Mouse (Mus musculus) embryonic facial prominence, embryonic 15.5 days (tissue): ENCODE measurements at regions not wholly inside any gene's neighbourhood (a gene's known extent, or its start where the extent isn't known, plus 50 kb on each side); places are given as distances from the start of the nearest gene placed in this dataset.

Experiments used
- ATAC-seq: fragments of 200-750 bp; cut with Nextera tagmentation; 2 replicates; pipeline ENCODE4 v1.8.0; 2017; ENCODE audit warnings: low read depth, moderate TSS enrichment; ENCODE audit not compliant: insufficient number of reproducible peaks, low FRiP score, low TSS enrichment
- H3K27ac ChIP-seq: fragments of 300-500 bp; sonication (generic); replicated peaks from 2 replicates; pipeline ENCODE4 v1.5.1; 2015; ENCODE audit warnings: mild to moderate bottlenecking, inconsistent platforms
- H3K27me3 ChIP-seq: fragments of 300-500 bp; sonication (generic); 2 replicates; pipeline ENCODE4 v1.6.1; 2015; ENCODE audit warnings: inconsistent platforms
- H3K36me3 ChIP-seq: fragments of 300-500 bp; sonication (generic); 2 replicates; pipeline ENCODE4 v1.6.1; 2015; ENCODE audit warnings: mild to moderate bottlenecking, inconsistent platforms
- H3K4me1 ChIP-seq: fragments of 300-500 bp; sonication (generic); 2 replicates; pipeline ENCODE4 v1.6.1; 2015; ENCODE audit warnings: inconsistent platforms
- H3K4me2 ChIP-seq: fragments of 300-500 bp; sonication (generic); replicated peaks from 2 replicates; pipeline ENCODE4 v1.6.1; 2015; ENCODE audit warnings: mild to moderate bottlenecking, inconsistent platforms
- H3K4me3 ChIP-seq: fragments of 300-500 bp; sonication (generic); replicated peaks from 2 replicates; pipeline ENCODE4 v1.5.1; 2015; ENCODE audit warnings: mild to moderate bottlenecking, inconsistent platforms
- H3K9ac ChIP-seq: fragments of 300-500 bp; sonication (generic); 2 replicates; pipeline ENCODE4 v1.6.1; 2015; ENCODE audit warnings: inconsistent platforms
- H3K9me3 ChIP-seq: fragments of 300-500 bp; sonication (generic); replicated peaks from 2 replicates; pipeline ENCODE4 v1.6.1; 2016; ENCODE audit warnings: inconsistent platforms
- WGBS: fragments of 180-500 bp; shearing (Covaris S2); methylation state at CpG from one replicate; pipeline ENCODE4 v1.1.7; 2015; 5-methylcytosine and 5-hydroxymethylcytosine counted together

DNA sequence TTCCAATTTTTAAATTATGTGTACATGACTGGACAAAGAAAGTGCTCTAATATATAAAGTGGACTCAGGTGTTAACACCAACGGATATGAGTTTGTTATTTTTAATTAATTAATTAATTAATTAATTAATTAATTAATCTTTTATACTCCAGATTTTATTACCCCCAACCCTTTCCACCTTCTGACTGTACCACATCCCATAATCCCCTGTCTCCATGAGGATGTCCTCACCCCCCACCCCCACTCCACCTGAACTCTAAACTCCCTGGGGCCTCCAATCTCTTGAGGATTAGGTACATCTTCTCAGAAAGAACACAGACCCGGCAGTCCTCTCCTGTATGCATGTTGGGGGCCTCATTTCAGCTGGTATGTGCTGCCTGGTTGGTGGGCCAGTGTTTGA lies 182.8 kb downstream of the Rassf9 start:
- H3K9ac ChIP-seq = no peak overlapping the region
- no peak for ATAC-seq
- H3K27ac ChIP-seq = no peak overlapping the region
- no peak overlapping the region for H3K4me2 ChIP-seq
- WGBS = 65% methylated on average over 2 of the region's 2 CpGs
- H3K4me3 ChIP-seq = no peak overlapping the region
- no peaks in the 10 kb centered on the region for H3K27me3 ChIP-seq
- no peaks in the 10 kb centered on the region for H3K9me3 ChIP-seq
- H3K4me1 ChIP-seq = no peaks in the 10 kb centered on the region
- H3K36me3 ChIP-seq = no peaks in the 10 kb centered on the region

DNA sequence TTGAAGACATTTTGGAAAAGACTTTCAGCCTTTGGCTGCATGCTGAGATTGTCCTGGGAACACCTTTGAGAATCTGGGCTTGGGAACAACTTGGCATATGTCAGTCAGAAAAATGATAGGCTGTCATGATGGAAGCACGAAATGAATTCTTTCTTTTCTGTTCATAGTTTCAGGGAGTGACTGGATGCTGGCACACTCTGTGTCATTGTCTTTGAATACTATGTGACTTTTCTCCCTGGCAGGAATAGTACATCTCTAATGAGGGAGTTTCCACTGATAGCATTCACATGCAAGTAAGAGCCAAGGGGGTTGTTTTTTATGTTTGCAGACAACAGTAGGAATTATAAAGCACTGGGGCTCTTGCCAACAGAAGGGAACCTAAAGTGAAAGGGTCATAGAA lies 177.9 kb downstream of the Rassf9 start:
- Histone ChIP-seq H3K36me3 (no peaks in the 10 kb centered on the region), H3K4me1 (no peaks in the 10 kb centered on the region), H3K4me2 (no peak overlapping the region), H3K27ac (no peak overlapping the region), H3K4me3 (no peak overlapping the region), H3K9me3 (no peaks in the 10 kb centered on the region), H3K27me3 (no peaks in the 10 kb centered on the region), H3K9ac (no peak overlapping the region)
- no peak for ATAC-seq
- WGBS = 59% methylated on average over 1 of the region's 1 CpGs

DNA sequence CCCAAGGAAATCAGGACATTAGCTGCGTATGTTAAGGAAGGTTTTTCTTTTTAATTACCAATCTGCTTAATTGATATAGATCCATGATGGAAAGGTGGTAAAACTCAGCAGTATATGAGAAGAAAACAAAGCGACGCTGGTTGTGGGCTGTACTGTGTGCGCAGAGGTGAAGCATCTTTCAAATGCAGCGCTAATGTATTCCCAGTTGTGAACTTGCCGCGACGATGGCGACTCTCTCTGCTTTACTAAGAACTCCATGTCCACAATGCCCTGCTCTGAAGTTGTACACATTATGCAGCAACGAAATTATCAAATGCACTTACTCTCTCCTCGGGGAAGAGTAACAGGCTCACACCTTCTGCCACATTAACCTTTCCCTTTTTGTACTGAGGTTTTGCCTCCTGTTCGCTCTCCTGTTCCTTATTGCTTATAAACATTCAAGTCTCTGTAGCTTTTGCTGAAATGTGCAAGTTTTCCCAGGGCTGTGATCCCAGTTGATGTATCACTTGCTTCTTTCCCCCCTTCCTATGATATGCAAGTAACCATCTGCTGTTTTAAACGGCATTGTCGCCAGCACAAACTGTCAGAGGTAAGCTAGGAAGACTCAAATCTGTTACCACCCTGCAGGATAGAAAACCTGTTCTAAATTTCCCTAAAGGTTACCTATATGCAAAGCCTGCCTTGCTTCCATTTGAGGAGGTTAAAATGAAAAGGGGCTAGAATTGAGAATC lies 174.8 kb downstream of the Rassf9 start:
- no peak overlapping the region for H3K4me3 ChIP-seq
- H3K4me2 ChIP-seq = no peak overlapping the region
- ATAC-seq = no peak
- no peaks in the 10 kb centered on the region for H3K27me3 ChIP-seq
- H3K27ac ChIP-seq = no peak overlapping the region
- no peak overlapping the region for H3K9ac ChIP-seq
- no peaks in the 10 kb centered on the region for H3K9me3 ChIP-seq
- H3K4me1 ChIP-seq = no peaks in the 10 kb centered on the region
- no peaks in the 10 kb centered on the region for H3K36me3 ChIP-seq
- 77% methylated on average over 14 of the region's 14 CpGs for WGBS

DNA sequence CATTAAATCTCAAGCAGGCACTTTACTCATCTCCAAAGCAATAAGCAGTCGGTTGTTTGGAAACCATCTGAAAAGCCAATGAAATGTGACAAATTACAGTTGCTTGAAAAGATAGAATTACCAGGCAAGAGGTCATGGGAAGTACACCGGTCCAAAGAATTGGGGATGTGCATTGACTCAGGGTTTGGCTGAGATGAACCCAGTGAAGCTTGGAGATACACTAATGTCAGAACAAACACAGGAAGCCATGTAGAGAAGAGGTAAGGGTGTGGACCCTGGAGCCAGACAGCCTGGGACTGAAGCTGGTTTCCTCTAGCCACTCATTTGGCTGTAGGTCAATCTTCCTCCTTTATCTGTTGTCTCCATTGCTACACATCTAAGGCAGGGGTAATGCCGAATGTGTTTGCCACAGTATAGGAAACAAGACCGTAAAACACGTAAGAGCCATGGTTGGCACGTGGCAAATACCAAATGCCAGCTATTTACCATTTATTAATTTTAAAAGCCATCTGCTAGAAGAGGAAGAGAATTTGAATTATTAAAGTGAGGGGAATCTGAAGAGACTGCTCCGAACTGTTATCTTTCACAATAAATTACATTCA lies 173.9 kb downstream of the Rassf9 start:
- 73% methylated on average over 7 of the region's 7 CpGs for WGBS
- no peak for ATAC-seq
- H3K4me2 ChIP-seq = no peak overlapping the region
- H3K36me3 ChIP-seq = no peaks in the 10 kb centered on the region
- H3K4me1 ChIP-seq = no peaks in the 10 kb centered on the region
- no peak overlapping the region for H3K4me3 ChIP-seq
- no peaks in the 10 kb centered on the region for H3K27me3 ChIP-seq
- H3K9ac ChIP-seq = no peak overlapping the region
- H3K9me3 ChIP-seq = no peaks in the 10 kb centered on the region
- H3K27ac ChIP-seq = no peak overlapping the region

DNA sequence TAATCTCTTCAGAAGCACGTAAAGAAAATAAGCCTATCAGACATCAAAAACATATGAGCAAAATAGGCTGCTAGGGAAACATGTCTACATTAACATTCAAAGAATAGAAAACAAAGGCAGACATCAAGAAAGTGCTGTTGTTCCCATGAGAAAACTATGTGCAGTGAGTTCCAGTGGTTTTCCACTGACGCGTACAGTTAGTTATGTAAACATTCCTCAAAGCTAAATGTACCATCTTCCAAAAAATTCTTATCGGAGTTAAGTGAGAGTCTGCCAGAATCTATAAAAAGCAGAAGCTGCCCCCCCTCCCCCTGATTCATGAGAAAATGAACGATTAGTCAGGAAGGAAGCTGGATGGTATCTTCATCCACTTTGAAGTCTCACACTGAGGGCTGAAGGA lies 155.3 kb downstream of the Rassf9 start:
- Histone ChIP-seq H3K27ac (no peak overlapping the region), H3K36me3 (no peaks in the 10 kb centered on the region), H3K9me3 (no peaks in the 10 kb centered on the region), H3K27me3 (no peaks in the 10 kb centered on the region), H3K4me3 (no peak overlapping the region), H3K9ac (no peak overlapping the region), H3K4me2 (no peak overlapping the region), H3K4me1 (no peaks in the 10 kb centered on the region)
- WGBS = 18% methylated on average over 5 of the region's 5 CpGs
- ATAC-seq = no peak

DNA sequence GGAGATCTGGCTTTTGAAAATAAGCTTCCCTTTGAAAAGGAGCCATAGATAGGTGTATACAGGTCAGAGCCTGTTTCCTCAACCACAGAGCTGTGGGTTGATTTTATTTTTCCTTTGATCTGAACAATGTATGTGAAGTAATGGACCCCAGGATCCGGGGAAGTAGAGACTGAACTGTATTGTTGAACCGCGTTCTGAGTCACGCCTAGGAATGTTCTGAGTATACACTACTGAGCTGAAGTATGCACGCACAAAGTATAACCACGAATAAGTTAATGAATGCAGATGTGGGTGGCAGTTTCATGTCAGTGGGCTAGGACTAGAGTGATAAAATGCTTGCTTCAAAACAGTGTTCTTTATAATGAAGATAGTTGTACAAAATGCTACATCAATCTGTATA lies 147.7 kb downstream of the Rassf9 start:
- H3K36me3 ChIP-seq = no peaks in the 10 kb centered on the region
- 46% methylated on average over 6 of the region's 6 CpGs for WGBS

DNA sequence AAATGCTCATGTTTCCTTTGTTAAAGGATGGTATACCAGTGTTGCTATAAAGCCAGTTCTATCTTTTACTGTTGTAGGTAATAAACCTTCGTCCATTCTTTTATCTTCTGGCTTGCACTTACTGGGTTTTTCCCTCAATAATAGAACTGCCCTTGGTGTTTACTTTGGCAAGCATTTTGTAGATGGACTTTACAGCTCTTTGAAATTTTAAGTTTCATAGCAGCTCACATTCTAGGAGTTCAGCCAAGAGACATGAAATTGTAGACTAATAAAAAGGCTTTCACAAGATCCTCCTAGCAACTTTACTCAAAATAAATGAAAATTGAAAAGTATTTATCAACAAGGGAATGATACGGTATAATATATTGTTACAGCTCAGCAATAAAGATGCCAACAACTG lies 124.5 kb downstream of the Rassf9 start:
- H3K27ac ChIP-seq = no peak overlapping the region
- H3K4me3 ChIP-seq = no peak overlapping the region
- no peaks in the 10 kb centered on the region for H3K4me1 ChIP-seq
- ATAC-seq = no peak
- H3K27me3 ChIP-seq = no peaks in the 10 kb centered on the region
- H3K36me3 ChIP-seq = no peaks in the 10 kb centered on the region
- H3K9ac ChIP-seq = no peak overlapping the region
- H3K9me3 ChIP-seq = no peaks in the 10 kb centered on the region
- no peak overlapping the region for H3K4me2 ChIP-seq
- 76% methylated on average over 2 of the region's 2 CpGs for WGBS

More for the DNA sequence above, 147.7 kb downstream of the Rassf9 start:
- Histone ChIP-seq H3K27me3 (no peaks in the 10 kb centered on the region), H3K9ac (no peak overlapping the region), H3K4me3 (no peak overlapping the region), H3K4me1 (no peaks in the 10 kb centered on the region), H3K27ac (no peak overlapping the region), H3K4me2 (no peak overlapping the region), H3K9me3 (no peaks in the 10 kb centered on the region)
- ATAC-seq = no peak

DNA sequence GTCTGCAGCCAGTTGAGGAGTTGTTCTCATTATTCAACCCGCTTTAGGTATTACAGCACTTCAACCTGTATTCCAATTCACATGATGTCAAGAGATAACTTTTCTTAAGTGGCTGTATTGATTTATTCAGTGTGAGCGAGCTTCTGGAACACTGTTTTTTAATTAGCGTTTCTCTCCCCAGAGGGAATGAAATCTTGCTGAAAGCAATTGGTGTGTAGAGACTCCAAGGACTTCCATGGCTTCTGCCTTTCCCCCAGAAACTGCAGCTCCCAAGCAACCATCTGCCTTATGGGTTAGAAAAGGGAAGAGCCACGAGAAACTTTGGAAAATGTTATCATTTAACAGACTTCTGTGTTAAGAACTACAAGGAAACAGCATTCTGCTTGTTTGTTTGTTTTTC lies 121.4 kb downstream of the Rassf9 start:
- H3K4me1 ChIP-seq = no peaks in the 10 kb centered on the region
- WGBS = 76% methylated on average over 4 of the region's 4 CpGs
- H3K9me3 ChIP-seq = no peaks in the 10 kb centered on the region
- no peak for ATAC-seq
- H3K4me3 ChIP-seq = no peak overlapping the region
- H3K27me3 ChIP-seq = no peaks in the 10 kb centered on the region
- H3K36me3 ChIP-seq = no peaks in the 10 kb centered on the region
- no peak overlapping the region for H3K9ac ChIP-seq
- H3K4me2 ChIP-seq = no peak overlapping the region
- H3K27ac ChIP-seq = no peak overlapping the region

DNA sequence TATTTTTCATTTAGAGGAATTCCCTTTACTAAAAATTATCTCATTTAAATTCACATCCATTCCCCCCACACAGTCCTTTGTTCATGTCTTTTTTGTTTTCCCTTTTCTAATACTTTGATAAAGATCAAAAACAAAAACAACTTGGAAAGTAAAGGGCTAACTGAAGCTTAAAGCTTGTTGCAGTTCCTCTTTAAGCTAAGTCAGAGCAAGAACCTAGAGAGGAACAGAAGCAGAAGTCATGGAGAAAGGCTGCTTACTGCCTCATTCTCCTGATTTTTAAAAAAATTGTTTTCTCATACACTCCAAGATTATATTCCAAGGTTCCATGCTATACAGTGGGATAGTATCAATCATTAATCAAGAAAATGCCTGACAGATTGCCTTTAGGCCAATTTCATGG lies 116.6 kb downstream of the Rassf9 start:
- Histone ChIP-seq H3K27ac (no peak overlapping the region), H3K4me3 (no peak overlapping the region), H3K4me1 (no peaks in the 10 kb centered on the region), H3K27me3 (no peaks in the 10 kb centered on the region), H3K36me3 (no peaks in the 10 kb centered on the region), H3K9ac (no peak overlapping the region), H3K4me2 (no peak overlapping the region), H3K9me3 (no peaks in the 10 kb centered on the region)
- no peak for ATAC-seq

DNA sequence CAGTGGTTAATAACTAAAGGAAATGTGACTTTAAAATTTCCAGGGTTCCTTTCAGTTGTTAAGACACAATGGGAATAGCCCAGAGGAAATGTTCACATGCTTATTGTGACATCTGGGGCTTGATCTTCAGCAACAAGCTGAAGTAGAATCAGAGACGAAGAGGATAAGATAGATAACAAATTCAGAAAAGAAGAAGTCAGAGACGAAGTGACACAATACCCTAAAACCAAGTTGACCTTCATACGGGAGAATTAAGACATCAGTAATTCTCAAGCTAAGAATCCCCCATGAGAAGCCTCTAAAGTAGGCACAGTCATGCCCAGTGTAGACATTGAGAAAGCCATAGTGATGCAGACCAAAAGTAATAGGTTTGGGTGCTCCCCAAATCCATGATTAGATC lies 111.9 kb downstream of the Rassf9 start:
- 82% methylated on average over 3 of the region's 3 CpGs for WGBS
- Histone ChIP-seq H3K27ac (no peak overlapping the region), H3K9me3 (no peaks in the 10 kb centered on the region), H3K9ac (no peak overlapping the region), H3K4me2 (no peak overlapping the region), H3K27me3 (no peaks in the 10 kb centered on the region), H3K4me1 (no peaks in the 10 kb centered on the region), H3K36me3 (no peaks in the 10 kb centered on the region), H3K4me3 (no peak overlapping the region)
- ATAC-seq = no peak

DNA sequence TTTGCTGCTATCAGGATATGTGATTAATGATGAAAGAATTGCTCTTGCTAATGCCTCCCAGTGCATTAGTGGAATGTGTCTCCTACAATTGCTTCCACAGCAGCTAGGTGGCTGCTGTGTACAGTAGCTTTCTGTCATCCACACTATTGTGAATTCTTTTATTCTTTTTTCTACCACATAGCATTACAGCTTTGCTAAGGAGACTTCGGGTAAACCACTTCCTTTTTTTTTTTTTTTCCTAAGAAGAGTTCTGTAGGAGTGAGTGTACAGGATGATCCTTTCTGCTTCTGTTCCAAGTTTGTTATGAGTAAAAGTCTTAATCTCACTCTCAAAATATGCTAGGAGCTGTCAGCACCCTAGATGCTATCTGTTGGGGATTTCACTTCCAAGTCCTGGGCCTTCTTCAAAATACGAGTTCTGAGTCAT lies 110.6 kb downstream of the Rassf9 start:
- H3K4me1 ChIP-seq = no peaks in the 10 kb centered on the region
- H3K9ac ChIP-seq = no peak overlapping the region
- no peaks in the 10 kb centered on the region for H3K9me3 ChIP-seq
- no peaks in the 10 kb centered on the region for H3K36me3 ChIP-seq
- H3K4me3 ChIP-seq = no peak overlapping the region
- no peaks in the 10 kb centered on the region for H3K27me3 ChIP-seq
- 33% methylated on average over 2 of the region's 2 CpGs for WGBS
- no peak overlapping the region for H3K27ac ChIP-seq
- no peak overlapping the region for H3K4me2 ChIP-seq
- no peak for ATAC-seq

DNA sequence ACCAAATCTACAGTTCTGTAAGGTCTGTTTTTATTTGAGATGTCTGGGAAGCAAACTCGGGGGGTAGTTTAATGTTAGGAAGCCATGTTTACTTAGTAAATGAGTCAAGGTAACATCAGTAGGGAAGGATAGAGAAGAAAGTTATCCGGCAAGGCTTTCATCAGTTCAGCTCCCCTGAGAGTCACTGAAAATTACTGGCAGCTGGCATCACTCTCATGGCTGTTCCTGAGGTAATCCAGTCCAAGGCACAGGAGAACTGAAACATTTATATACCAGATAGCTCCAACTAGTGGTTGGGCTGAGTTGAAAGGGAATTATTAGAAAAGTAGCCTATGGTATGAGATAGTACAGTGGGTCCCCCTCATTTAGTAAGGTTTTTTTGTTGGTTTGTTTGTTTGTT lies 106.7 kb downstream of the Rassf9 start:
- Histone ChIP-seq H3K4me2 (no peak overlapping the region), H3K4me1 (no peaks in the 10 kb centered on the region), H3K9ac (no peak overlapping the region), H3K27ac (no peak overlapping the region), H3K36me3 (no peaks in the 10 kb centered on the region), H3K4me3 (no peak overlapping the region), H3K27me3 (no peaks in the 10 kb centered on the region), H3K9me3 (no peaks in the 10 kb centered on the region)
- 20% methylated on average over 2 of the region's 2 CpGs for WGBS
- no peak for ATAC-seq
